18 mouse cellular contexts compared by ENCODE assay signal in the genomic region with DNA sequence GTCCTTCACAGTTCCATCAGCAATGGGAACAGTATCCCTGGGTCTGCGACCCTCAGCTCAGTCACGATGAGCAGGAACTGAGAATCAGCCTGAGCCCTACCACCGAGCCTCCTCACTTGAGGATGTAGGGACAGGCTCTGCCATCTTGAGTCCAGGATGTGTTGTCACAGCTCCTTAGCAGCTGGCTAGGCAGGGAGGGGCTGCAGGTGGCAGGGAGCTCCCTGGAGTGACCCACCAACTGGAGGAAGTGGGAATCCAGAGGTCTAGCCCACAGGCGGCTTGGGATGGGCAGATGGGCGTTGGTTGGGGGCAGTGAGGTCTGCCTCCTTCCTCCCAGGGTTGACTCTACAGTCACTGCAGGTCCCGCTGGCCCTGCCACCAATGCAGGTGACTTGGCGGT. TPM values are rescaled to one million over a fixed set of nuclear protein-coding genes. Genes with fewer than 3 reads are reported as not detected.
DNase-seq lines count a peak whose midpoint lies in the region; ATAC-seq and TF ChIP-seq lines count a peak whose summit lies in the region.
"Had no signal": no experiment of that assay in that cellular context is flagged by ENCODE, and none has a peak within 500 bp of the region (broad histone marks: within the 10 kb centered on the region; RNA-seq: fewer than 3 reads in every experiment).

No protein-coding gene starts in this region.

- no peaks in the 10 kb centered on the region for H3K9me3 ChIP-seq in forebrain, embryonic 10.5 days
- H3K9me3 ChIP-seq in forebrain, embryonic 11.5 days (ENCODE audit: control insufficient read depth, low read length) = no peaks in the 10 kb centered on the region
- H3K9me3 ChIP-seq in midbrain, embryonic 13.5 days = no peaks in the 10 kb centered on the region
- H3K9me3 ChIP-seq in midbrain, embryonic 15.5 days = no peaks in the 10 kb centered on the region
- no peaks in the 10 kb centered on the region for H3K9me3 ChIP-seq in megakaryocyte, embryonic 14.5 days
- H3K9me3 ChIP-seq: liver, embryonic 12.5 days; midbrain, embryonic 10.5 days; stomach, embryonic 15.5 days had no signal

- peak overlapping the region; percentile 30; the same call in 1 of the 2 replicates for H3K27ac ChIP-seq in forebrain, embryonic 10.5 days
- H3K27ac ChIP-seq in forebrain, embryonic 11.5 days (ENCODE audit: low read depth, low read length) = no peak overlapping the region
- no peak overlapping the region for H3K27ac ChIP-seq in midbrain, embryonic 13.5 days
- no peak overlapping the region for H3K27ac ChIP-seq in midbrain, embryonic 15.5 days
- H3K27ac ChIP-seq in bone marrow macrophage, adult 2 months (ENCODE audit: insufficient read depth, low read depth, low read length) = peak overlapping the region; percentile 85
- H3K27ac ChIP-seq: liver, embryonic 12.5 days; midbrain, embryonic 10.5 days; stomach, embryonic 15.5 days had no signal

- H3K4me3 ChIP-seq in forebrain, embryonic 10.5 days = no peak overlapping the region
- no peak overlapping the region for H3K4me3 ChIP-seq in forebrain, embryonic 11.5 days (ENCODE audit: low read depth, low read length)
- H3K4me3 ChIP-seq in midbrain, embryonic 13.5 days (replicated peaks) = no peak overlapping the region
- H3K4me3 ChIP-seq in midbrain, embryonic 15.5 days = no peak overlapping the region
- no peak overlapping the region for H3K4me3 ChIP-seq in bone marrow macrophage, adult 2 months (ENCODE audit: insufficient read depth, low read length)
- peak overlapping the region; percentile 20 for H3K4me3 ChIP-seq in megakaryocyte, embryonic 14.5 days (replicated peaks)
- H3K4me3 ChIP-seq: erythroblast, embryonic 14.5 days; liver, embryonic 12.5 days; midbrain, embryonic 10.5 days; stomach, embryonic 15.5 days had no signal

- WGBS in forebrain, embryonic 10.5 days = 88% methylated on average over 7 of the region's 7 CpGs
- 88% methylated on average over 7 of the region's 7 CpGs for WGBS in forebrain, embryonic 11.5 days
- WGBS in midbrain, embryonic 13.5 days = 86% methylated on average over 7 of the region's 7 CpGs
- 89% methylated on average over 7 of the region's 7 CpGs for WGBS in midbrain, embryonic 15.5 days

- no peak overlapping the region for H3K9ac ChIP-seq in forebrain, embryonic 11.5 days (ENCODE audit: low read length)
- no peak overlapping the region for H3K9ac ChIP-seq in midbrain, embryonic 13.5 days (replicated peaks)
- H3K9ac ChIP-seq in midbrain, embryonic 15.5 days = no peak overlapping the region
- H3K9ac ChIP-seq: forebrain, postnatal 0 days; liver, embryonic 12.5 days; stomach, embryonic 15.5 days had no signal

- TF ChIP-seq POLR2A in bone marrow macrophage, adult 2 months (IDR thresholded peaks at IDR 0.05; ENCODE audit: borderline replicate concordance, low read depth, low read length) = no peak

- H3K36me3 ChIP-seq in forebrain, embryonic 10.5 days (replicated peaks) = no peaks in the 10 kb centered on the region
- no peaks in the 10 kb centered on the region for H3K36me3 ChIP-seq in forebrain, embryonic 11.5 days (ENCODE audit: control insufficient read depth, insufficient read depth, low read length)
- no peaks in the 10 kb centered on the region for H3K36me3 ChIP-seq in midbrain, embryonic 13.5 days
- H3K36me3 ChIP-seq in midbrain, embryonic 15.5 days (replicated peaks) = no peaks in the 10 kb centered on the region
- H3K36me3 ChIP-seq in megakaryocyte, embryonic 14.5 days (replicated peaks; ENCODE audit: low read length) = no peaks in the 10 kb centered on the region
- H3K36me3 ChIP-seq: liver, embryonic 12.5 days; midbrain, embryonic 10.5 days; stomach, embryonic 15.5 days had no signal

- H3K4me1 ChIP-seq in forebrain, embryonic 10.5 days = peaks cover 13% of the 10 kb centered on the region
- no peaks in the 10 kb centered on the region for H3K4me1 ChIP-seq in forebrain, embryonic 11.5 days (replicated peaks; ENCODE audit: control insufficient read depth, insufficient read depth, low read length)
- peaks cover 13% of the 10 kb centered on the region for H3K4me1 ChIP-seq in midbrain, embryonic 13.5 days (replicated peaks)
- peaks cover 4% of the 10 kb centered on the region; the same call in 1 of the 2 replicates for H3K4me1 ChIP-seq in midbrain, embryonic 15.5 days
- peaks cover 57% of the 10 kb centered on the region for H3K4me1 ChIP-seq in bone marrow macrophage, adult 2 months (ENCODE audit: control insufficient read depth, insufficient read depth, low read length)
- H3K4me1 ChIP-seq in megakaryocyte, embryonic 14.5 days = peaks cover 41% of the 10 kb centered on the region
- H3K4me1 ChIP-seq: liver, embryonic 12.5 days had no signal

- ATAC-seq in forebrain, embryonic 11.5 days (replicated peaks; ENCODE audit: low FRiP score) = no peak
- 0 out of 2 replicates have a peak, but pooled peaks have one; percentile 10 for ATAC-seq in midbrain, embryonic 13.5 days
- ATAC-seq in midbrain, embryonic 15.5 days (replicated peaks) = no peak
- ATAC-seq: liver, embryonic 12.5 days had no signal

- H3K4me2 ChIP-seq in forebrain, embryonic 11.5 days (ENCODE audit: low read depth, low read length, severe bottlenecking) = no peak overlapping the region
- H3K4me2 ChIP-seq in midbrain, embryonic 13.5 days (replicated peaks) = no peak overlapping the region
- H3K4me2 ChIP-seq in midbrain, embryonic 15.5 days = no peak overlapping the region
- H3K4me2 ChIP-seq: liver, embryonic 12.5 days; stomach, embryonic 15.5 days had no signal

- H3K27me3 ChIP-seq in forebrain, embryonic 10.5 days (ENCODE audit: poor library complexity, severe bottlenecking) = no peaks in the 10 kb centered on the region
- H3K27me3 ChIP-seq in forebrain, embryonic 11.5 days (ENCODE audit: control insufficient read depth, insufficient read depth, low read length) = no peaks in the 10 kb centered on the region
- H3K27me3 ChIP-seq in midbrain, embryonic 13.5 days = no peaks in the 10 kb centered on the region
- H3K27me3 ChIP-seq in midbrain, embryonic 15.5 days (replicated peaks) = no peaks in the 10 kb centered on the region
- H3K27me3 ChIP-seq in megakaryocyte, embryonic 14.5 days (replicated peaks) = peaks cover 63% of the 10 kb centered on the region
- H3K27me3 ChIP-seq: stomach, embryonic 15.5 days had no signal

- TF ChIP-seq CTCF in bone marrow macrophage, adult 2 months (IDR thresholded peaks at IDR 0.05; ENCODE audit: low read depth, low read length) = no peak

- no peak for DNase-seq in forebrain, embryonic 10.5 days (ENCODE audit: extremely low spot score, low spot score)
- DNase-seq in forebrain, embryonic 11.5 days (ENCODE audit: low spot score) = no peak
- no peak for DNase-seq in frontal cortex, adult 2 months (ENCODE audit: extremely low spot score in 1 of 2, low spot score in 1 of 2)
- DNase-seq in ovary, postnatal 14 days (ENCODE audit: low spot score) = no peak
- DNase-seq: adrenal gland, adult 2 months; cerebellum, postnatal 10 days; forebrain, postnatal 0 days; kidney, adult 8-10 months; kidney, postnatal 36 days; left cerebral cortex, postnatal 4 days had no signal

RNA-seq across cellular contexts. Expression of a gene that starts 14.1 kb away (rescaled TPM):
- 51.8 and 68.7 TPM in 2 replicates for polyA plus RNA-seq in forebrain, embryonic 10.5 days (2016; fragmentation: Nextera tagmentation; extraction: Ambion mirVana)
- polyA plus RNA-seq in forebrain, embryonic 11.5 days (2014; fragmentation: Nextera tagmentation; extraction: Ambion mirVana) = 63.6 and 74.2 TPM in 2 replicates
- 126 and 154 TPM in 2 replicates for polyA plus RNA-seq in midbrain, embryonic 13.5 days (2015; fragmentation: Nextera tagmentation; extraction: Ambion mirVana)
- 169 and 192 TPM in 2 replicates for polyA plus RNA-seq in midbrain, embryonic 15.5 days (2015; fragmentation: Nextera tagmentation; extraction: Ambion mirVana)
- polyA plus RNA-seq in bone marrow macrophage, adult 2 months (2012; ENCODE audit: insufficient read depth, insufficient read length, missing spikeins) = 4,392 and 4,568 TPM in 2 replicates
- 220 and 417 TPM in 2 replicates for polyA plus RNA-seq in megakaryocyte, embryonic 14.5 days (2012; ENCODE audit: insufficient read depth, low replicate concordance)
- 1,752 and 1,773 TPM in 2 replicates for polyA plus RNA-seq in frontal cortex, adult 2 months (2012; rRNA removed)

RNA-seq across cellular contexts. Expression of a gene that starts 44.3 kb away (rescaled TPM):
- 2.1 and 2.4 TPM in 2 replicates for polyA plus RNA-seq in forebrain, embryonic 10.5 days (2016; fragmentation: Nextera tagmentation; extraction: Ambion mirVana)
- 2.8 and 3.2 TPM in 2 replicates for polyA plus RNA-seq in forebrain, embryonic 11.5 days (2014; fragmentation: Nextera tagmentation; extraction: Ambion mirVana)
- polyA plus RNA-seq in midbrain, embryonic 13.5 days (2015; fragmentation: Nextera tagmentation; extraction: Ambion mirVana) = 1.3 and 1.7 TPM in 2 replicates
- polyA plus RNA-seq in midbrain, embryonic 15.5 days (2015; fragmentation: Nextera tagmentation; extraction: Ambion mirVana) = 1.1 and 1.6 TPM in 2 replicates
- 0.75 and 0.80 TPM in 2 replicates for polyA plus RNA-seq in bone marrow macrophage, adult 2 months (2012; ENCODE audit: insufficient read depth, insufficient read length, missing spikeins)
- polyA plus RNA-seq in megakaryocyte, embryonic 14.5 days (2012; ENCODE audit: insufficient read depth, low replicate concordance) = not detected in 2 replicates
- polyA plus RNA-seq in frontal cortex, adult 2 months (2012; rRNA removed) = 1.8 TPM in 2 replicates
- polyA plus RNA-seq: erythroblast, embryonic 14.5 days had no signal

Comparison
In these comparisons a context has a peak if more than half of its experiments do, and no peak if none do; other contexts are left out.
1. H3K27ac ChIP-seq: peak in forebrain, embryonic 10.5 days (single experiment) and bone marrow macrophage, adult 2 months (single experiment); none in forebrain, embryonic 11.5 days (single experiment), midbrain, embryonic 13.5 days (single experiment) and midbrain, embryonic 15.5 days (single experiment).